Mouse (Mus musculus): ENCODE measurements around the gene Gm20518.

Gene Gm20518

DNA sequence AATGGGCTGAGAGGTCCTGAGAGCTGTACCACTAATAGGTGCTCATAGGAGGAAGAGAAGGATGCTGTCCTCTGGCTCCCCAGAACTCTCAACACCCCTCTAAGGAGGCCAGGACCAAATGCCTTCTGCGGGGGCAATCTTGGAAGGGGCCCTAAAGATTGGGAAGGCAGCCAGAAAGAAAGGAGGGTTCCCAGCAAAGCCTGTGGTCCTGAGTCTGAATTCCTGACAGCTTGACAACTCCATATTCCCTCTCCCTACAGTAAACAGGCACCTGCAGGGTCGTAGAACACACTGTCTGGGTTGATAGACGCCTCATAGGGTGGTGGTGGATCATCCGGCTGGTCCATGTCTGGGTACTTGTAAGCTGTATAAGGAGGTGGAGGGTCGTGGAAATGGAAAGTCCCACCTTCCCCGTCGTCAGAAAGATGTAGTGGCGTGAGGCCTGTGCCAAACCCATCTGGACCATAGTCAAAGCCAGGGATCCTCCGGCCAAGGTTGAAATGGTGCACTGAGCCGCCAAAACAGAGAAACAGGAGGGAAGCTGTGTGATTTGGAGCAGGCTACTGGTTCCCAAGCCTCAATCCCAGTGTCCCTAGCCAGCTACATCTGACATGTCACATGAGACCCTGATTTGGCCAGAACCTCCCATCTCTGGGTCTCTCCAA lies 47.6 kb downstream of the Gm20518 start:
- CTCF ChIA-PET, result interaction anchor here (0.7 kb wide), 1 partner anchor 37 kb away, joined by 4 read pairs; no protein-coding TSS in a partner anchor

DNA sequence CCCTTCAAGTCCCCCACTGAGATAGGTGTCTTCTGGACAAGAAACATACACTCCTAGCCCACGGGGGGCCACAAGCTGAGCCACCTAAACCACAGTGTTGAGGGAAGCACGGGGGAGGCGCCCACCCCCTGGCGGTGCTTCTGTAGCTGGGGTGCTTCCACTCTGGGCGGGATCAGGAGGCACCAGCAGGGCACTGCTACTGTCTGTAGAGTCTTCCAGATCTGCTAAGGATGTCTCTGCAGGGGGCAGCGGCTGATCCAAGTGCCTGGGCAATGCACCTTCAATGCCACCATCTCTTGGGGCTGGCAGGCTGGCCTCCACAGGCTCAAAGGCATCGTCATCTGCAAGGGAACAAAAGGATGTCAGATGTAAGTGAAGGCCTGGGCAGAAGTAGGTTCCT lies 49.0 kb downstream of the Gm20518 start:
- CTCF ChIA-PET, result no interaction called here

DNA sequence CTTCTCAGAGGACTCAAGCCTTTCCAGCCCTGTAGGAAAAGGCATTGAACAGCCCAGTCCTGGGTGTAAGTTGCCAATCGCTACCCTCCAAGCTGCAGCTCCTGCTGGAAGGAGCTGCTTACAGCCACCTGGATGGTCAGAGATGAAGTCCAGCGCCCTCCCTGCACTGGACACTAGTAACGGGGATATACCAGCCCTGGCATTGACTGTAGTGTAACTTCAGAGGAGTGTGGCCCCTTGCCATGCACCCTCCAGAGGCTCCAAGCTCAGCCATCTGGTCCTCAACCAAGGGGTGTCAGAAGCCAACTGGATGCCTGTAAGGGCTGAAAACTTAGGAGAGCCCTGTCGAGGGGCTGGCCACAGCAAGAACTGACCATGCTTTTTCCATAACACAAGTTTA lies 51.5 kb downstream of the Gm20518 start:
- CTCF ChIA-PET, result no interaction called here

DNA sequence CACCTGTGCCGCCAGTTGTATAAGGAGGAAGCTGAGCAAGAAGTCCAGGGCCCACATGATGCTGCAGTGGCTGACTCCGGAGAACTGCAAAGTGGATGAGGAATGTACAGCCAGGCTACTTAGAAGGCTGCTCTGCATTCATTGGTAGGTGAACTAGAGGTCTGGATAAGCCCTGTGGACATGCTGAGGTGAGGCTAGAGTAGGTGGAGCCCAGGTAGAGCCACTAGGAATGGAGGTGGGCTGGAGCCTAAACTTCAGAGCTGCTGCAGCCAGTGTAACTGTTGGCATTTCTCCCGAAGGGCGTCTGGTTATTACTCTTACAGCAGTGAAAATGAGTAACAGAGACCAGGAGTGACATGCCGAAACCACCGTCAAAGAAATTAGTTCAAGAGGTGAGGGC lies 53.4 kb downstream of the Gm20518 start, which contains the start of gene Car15:
Gene Car15, minus strand, starts transcription at position 314 of the 400 bp plus-strand sequence.
- CTCF ChIA-PET, result no interaction called here

DNA sequence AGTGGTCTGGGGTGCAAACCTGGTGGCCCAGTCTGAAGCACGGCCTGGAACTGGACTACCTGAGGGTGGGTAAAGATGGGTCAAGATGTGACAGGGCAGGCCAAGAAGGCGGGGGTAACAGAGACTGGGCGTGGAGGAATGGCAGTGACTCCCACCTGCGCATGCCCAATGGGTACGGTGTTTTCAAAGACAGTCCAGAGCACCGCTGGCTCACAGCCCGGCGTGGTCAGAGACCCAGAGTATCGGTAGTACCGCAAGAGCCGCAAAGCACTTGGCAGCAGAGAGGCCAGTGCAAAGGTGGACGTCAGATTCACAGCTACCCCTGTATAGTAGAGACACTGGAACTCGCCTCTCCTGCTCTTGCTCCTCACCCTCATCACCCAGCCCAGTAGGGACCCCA lies 56.0 kb downstream of the Gm20518 start:
- CTCF ChIA-PET, result no interaction called here

DNA sequence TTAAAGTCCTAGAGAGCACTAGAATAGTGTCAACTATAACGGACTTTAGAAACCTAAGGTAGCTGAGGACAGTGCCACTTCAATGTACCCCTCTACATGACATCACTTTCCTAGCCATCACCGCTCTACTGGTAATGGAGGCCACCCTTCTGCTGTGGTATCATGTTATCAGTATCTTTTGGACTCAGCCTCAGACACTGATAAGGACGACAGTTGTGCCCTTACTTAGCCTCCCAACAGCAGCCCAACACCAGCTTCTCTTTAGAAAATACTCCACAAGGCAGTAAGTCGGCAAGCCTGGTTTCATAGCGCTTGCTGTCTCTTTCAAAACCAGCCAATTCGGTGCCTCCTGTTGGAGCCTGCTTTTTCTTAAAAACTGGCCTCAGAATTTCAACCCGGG lies 56.9 kb downstream of the Gm20518 start:
- CTCF ChIA-PET, result interaction anchor here (0.6 kb wide), 1 partner anchor 274 kb away, joined by 4 read pairs; no protein-coding TSS in a partner anchor

DNA sequence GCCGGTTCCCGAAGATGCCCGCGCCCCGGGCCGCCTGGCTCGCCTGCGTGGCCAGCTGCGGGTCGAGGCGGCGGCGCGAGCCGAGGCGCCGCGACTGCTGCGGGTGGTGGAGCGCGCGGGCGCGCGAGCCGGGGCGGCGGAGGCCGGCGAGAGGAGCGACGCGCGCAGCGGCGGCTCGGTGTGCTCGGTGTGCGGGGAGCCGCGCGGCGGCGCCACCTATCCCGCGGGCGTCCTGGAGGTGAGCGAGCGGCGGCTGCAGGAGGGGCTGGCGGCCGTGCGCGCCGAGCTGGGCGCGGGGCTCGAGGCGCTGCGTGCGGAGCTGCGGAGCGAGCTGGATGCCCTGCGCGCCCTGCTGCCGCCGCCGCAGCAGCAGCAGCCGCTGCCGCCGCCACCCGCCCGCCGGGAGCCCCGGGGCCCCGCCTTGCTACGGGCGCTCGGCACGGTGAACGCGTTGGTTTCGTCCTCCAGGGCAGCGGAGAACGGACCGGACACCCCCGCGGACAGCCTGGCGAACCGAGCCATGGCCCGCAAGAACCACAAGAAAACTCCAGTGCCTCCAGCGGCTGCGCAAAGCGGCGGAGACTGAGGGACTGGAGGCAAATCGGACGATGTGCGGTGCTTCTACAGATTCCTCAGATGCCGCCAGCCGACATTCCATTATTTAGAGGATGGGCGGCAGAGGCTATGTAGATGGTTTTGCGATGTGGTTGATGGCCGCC lies 57.6 kb downstream of the Gm20518 start:
- CTCF ChIA-PET, result interaction anchor here (0.6 kb wide), 1 partner anchor 274 kb away, joined by 4 read pairs; no protein-coding TSS in a partner anchor

DNA sequence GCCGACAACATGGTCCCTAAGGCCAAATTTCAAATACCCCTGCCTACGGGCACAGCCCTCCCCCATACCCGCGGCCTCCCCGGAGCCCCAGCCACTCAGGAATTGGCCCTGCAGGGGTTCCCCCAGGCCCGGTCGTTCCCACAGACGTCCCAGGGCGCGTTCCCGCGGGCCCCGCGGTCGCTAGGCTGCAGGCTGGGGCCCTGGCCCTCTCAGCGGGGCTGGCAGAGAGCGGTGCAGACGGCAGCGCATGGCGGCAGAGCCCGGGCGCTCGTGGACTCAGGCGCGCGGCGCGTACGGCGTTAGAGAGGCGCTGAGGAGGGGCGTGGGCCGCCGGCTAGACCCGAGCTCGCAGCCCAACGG lies 58.2 kb downstream of the Gm20518 start:
- CTCF ChIA-PET, result no interaction called here

DNA sequence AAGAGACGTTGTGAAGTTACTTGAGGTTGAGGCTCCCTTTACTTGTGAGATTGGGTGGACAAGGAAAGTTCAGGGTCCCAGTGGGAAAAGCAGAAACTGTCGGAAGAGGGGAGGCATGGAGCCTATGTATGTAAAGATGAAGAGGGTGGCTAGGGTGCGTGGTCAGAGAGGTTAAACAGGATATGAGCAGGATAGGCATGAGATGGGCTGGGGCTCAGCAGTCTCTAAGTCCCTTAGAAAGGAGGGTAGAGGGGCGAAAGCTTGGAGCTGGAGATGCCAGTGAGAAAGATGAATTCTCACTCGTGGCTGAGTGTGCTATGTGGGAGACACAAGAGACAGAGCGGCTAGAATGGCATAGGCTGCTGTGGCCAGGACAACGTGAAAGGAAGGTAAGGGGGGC lies 58.6 kb downstream of the Gm20518 start, which contains the start of gene B830017H08Rik:
Gene B830017H08Rik, plus strand, starts transcription at position 301 of the 400 bp plus-strand sequence.
- CTCF ChIA-PET, result no interaction called here

DNA sequence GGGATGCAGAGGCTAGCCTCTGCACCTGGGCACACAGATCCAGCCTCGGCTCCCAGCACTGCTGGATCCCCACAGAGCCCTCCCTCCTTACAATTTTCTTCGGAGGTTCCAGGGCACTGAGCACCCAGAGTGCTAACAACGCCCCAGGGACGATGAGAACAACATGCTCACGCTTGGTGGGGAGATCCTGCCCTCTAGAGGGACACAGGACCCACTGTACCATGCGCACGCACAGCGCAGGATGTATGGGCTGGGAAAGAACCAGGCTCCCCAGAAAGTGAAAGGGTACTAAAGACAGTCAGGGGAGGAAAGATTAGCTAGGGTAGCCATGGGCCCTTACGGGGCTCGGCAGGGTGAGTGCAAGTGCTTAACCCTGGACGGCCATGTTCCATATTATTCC lies 59.7 kb downstream of the Gm20518 start:
- CTCF ChIA-PET, result no interaction called here

DNA sequence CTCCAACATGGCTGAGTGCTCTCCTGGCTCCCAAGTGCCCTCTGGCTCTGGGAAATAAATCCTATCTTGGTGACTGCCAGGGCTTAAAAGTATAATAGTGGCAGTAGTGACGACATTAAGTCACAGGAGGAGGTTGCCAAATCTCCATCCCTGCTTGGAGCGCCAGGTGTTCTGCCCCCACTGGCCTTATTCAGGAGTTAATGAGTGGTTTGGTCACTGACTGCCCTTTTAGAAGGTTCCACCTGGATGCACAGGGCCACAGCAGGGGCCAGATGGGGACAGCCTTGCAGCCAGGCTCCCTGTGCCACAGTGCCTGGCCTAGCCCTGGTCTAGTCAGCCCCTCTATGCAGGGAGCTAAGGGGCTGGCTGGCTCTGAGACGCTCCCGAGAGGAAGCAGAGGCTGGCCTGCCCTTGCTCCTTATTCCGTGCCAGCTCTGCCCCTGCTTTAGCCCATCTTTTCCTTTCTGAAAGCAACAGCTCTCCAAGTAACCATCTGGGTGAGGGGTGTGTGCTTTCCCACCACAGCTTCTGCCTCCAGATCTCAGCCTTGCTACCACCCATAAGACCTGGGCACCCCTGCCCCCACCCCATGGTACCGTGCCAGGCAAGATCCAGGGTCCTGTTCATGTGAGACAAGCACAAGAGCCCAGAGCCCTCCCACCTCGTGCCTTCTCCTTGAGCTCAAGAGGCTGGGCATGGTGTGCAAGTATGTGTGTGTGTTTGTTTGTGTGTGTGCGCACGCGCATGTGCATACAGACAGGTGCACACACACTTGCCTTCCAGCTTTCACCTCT lies 60.9 kb downstream of the Gm20518 start:
- CTCF ChIA-PET, result no interaction called here

DNA sequence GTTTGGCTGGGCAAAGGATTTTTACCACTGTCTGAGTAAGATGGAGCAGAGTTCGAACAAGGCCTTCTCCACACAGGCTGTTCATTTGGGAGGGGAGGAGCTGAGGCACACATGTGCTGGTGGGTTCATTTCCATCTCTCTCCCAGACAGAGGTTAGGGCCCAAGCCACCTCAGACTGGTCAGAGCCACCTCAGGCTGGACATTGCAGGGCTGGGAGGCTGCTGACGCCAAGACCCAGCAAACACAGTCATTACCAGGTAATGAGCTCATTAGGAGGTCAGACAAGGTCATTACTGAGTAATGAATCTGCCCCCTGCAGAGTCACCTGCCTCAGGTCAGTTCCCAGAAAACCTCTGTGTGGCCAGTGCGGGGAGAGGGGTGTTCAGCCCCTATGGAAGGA lies 62.6 kb downstream of the Gm20518 start:
- CTCF ChIA-PET, result no interaction called here

DNA sequence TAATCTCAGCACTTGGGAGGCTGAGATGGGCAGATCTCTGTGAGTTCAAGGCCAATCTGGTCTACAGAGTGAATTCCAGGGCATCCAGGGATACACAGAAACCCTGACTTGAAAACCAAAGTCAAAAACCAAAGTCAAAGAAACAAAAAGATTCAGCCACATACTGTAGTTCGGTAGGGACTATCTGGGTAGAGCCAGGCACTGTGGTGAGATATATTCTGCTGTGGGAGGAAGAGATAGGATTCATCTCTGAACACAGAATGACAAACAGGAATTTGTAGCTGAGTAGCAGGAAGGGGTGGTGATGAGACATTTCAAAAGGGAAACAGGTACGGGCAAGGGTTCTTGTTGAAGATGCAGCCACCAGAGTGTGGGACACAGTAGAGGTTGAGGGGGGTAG lies 63.2 kb downstream of the Gm20518 start:
- CTCF ChIA-PET, result no interaction called here

DNA sequence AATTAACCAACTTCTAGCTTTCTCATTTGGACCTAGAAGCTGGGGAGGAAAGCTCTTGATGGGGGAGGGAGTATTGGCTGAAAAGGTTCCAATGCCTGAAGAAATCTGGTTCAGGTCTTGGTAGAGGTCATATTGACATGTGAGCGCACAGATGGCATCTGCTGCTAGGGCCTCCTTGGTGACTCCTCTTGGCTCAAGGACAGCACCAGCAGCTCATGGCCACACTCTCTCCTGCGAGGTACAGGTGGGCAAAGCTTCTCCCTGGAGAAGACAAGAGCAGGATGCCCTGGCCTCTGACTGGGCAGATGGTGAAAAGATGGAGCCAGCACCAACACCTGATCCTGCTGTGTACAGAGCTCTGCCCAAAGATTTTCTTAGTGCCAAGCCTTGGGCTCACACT lies 65.0 kb downstream of the Gm20518 start:
- CTCF ChIA-PET, result no interaction called here

DNA sequence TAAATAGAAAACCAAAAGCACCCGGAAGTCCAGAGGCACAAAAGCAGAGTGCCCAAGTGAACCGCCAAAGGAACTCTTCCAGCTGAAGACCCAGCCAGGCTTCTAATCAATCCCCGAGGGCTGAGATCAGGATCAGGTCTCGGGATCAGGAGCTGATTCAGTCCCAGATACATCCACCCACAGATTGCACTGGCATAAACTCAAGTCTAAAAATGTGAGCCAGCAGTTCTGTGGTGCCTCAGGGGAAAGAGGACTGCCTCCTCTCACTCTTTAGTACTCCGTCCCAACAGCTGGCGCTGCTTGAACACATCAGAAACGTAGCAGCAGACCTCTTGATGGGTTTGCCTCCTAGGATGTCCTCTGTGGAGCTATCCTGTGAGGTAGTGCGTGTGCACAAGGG lies 74.9 kb downstream of the Gm20518 start:
- CTCF ChIA-PET, result no interaction called here

DNA sequence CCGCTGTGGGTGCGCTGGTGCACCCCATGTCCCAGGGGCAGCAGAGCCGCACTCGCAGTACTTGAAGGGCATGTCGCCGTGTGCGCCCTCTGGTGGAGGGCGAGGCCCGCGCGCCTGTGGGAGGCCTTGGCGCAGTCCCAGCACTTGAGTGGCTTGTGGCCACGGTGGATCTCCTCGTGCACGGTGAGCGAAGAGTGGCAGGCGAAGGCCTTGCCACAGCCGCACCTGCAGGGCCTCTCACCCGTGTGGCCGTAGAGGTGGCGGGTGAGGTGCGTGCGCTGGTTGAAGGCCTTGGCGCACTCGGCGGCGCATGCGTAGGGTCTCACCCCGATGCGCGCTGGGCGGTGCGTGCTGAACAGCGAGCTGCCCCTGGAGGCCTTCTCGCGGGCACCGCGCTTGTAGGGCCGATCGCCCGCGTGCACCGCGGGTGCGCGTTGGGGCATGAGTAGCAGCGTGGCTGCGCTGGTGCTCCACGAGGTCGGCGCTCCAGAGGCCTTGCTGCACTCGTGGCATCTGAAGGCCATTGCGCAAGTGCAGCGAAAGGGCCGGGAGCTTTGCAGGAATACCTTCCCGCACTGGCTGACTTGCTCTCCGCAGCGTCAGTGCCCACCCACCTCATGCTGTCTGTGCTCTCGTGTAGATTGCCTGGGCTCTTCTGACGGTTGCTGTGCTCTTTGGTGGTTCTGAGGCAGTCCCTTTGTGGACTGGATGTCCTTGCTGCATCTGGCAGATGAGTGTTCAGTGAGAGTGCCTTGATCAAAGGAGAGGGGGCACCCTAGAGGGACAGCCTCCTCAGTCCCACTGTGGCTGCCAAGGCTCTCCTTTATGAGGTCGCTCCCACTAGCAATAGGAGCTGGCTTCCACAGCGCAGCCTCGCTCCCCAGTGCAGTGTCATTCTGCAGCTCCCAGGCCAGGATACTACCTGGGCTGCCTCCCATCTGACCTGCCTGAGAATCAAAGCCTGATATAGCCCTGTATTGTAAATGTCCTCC lies 75.8 kb downstream of the Gm20518 start:
- CTCF ChIA-PET, result no interaction called here

DNA sequence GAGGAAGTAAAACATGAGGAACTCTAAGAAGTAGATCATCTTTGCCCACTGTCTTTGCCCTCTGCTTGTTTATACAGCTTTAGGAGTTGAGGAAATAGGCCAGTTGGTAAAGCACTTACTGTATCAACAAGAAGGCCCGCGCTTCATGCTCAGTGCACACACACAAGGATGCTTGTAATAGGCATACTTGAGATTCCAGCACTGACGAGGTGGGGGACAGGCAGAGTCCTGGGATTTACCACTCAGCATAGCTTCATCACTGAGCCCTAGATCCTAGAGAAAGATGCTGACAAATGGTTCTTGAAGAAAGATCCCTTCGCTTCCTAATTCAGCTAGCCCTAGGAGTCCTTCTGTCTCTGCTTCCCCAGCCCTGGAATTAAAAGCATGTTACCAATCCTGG lies 78.3 kb downstream of the Gm20518 start:
- CTCF ChIA-PET, result interaction anchor here (1.0 kb wide), 1 partner anchor 68 kb away, joined by 15 read pairs; no protein-coding TSS in a partner anchor

DNA sequence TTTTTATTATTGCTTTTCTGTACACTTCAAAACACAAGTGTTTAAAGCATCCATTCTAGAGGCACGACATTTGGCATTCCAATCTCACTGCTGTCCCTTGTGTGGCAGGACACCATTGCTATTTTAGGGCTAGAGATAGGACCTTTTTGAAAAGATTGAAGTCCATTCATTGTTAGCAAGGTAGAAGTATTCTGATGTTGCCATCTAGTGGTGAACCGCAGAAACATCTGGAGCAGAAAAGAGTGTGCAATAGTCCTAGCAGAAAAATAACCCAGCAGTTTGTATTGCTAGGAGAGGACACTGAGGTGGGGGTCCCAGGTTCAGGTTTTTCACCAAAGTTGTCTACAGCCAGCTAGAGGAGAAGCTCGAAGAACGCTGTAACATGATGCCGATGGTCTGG lies 79.4 kb downstream of the Gm20518 start:
- CTCF ChIA-PET, result interaction anchor here (0.7 to 0.9 kb wide), 2 partner anchors 68 to 301 kb away, joined by 3 to 11 read pairs; no protein-coding TSS in a partner anchor

DNA sequence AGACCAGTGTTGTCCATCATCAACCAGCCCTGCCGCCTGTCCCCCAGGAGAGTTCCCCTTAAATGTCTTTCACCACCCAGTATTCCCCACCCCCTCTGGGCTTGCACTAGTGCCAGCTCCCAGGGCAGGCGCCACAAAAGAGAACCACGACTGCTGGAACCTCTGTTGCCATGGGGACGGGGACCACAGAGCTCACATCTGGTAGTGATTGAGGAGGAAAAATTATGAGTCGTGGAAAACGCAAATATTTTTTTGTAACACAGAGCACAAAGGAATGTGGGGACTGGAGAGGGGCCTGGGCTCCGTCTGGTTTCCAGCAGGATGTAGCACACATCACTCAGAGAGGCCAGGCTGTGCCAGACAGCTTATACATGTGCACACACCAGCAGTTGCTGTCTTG lies 81.8 kb downstream of the Gm20518 start:
- CTCF ChIA-PET, result no interaction called here

DNA sequence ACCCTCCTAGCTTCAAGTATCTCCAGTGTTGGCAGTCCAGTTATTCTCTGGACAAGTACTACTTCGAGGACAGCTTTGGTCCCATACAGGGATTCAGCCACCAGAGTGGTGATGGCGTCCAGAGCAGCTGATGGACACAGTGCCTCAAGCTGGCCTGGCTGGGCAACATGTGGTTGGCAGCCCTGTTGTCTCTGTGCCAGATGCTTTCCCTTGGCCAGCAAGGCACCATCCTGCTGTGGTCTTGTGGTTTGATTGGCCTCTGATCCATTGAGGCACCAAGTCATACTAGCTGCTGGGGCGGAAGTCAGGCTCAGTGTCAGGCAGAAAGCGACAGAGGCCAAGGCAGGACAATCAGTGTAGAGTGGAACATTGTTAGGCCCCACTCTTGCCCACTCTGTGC lies 82.3 kb downstream of the Gm20518 start:
- CTCF ChIA-PET, result interaction anchor here (0.6 kb wide), 1 partner anchor 49 kb away, joined by 18 read pairs; the partner anchor contains the start of gene Klhl22

All from spleen, embryonic (tissue).